ENCODE assay signal across 35 mouse cellular contexts in genomic region chr2:25072398-25072797, GRCm38 (mm10). TPM values are rescaled to one million over a fixed set of nuclear protein-coding genes. Genes with fewer than 3 reads are reported as not detected.
A peak's percentile ranks its signal among the peaks of the same experiment; 100 is the strongest.
DNase-seq lines count a peak whose midpoint lies in the region; ATAC-seq and TF ChIP-seq lines count a peak whose summit lies in the region.
"Had no signal": no experiment of that assay in that cellular context is flagged by ENCODE, and none has a peak within 500 bp of the region (broad histone marks: within the 10 kb centered on the region; RNA-seq: fewer than 3 reads in every experiment).

No protein-coding gene starts in this region.

- no peak overlapping the region for H3K27ac ChIP-seq in layer of hippocampus, adult 2 months
- H3K27ac ChIP-seq: embryonic facial prominence, embryonic 10.5 days; embryonic facial prominence, embryonic 15.5 days; forebrain, embryonic 12.5 days; hindbrain, postnatal 0 days; kidney, embryonic 15.5 days; macrophage; midbrain, embryonic 13.5 days had no signal

- DNase-seq in CD4-positive, CD25-positive, alpha-beta regulatory T cell, adult 2 months (ENCODE audit: low read depth, low spot score), result peak; percentile 31
- no peak for DNase-seq in layer of hippocampus, adult 2 months (ENCODE audit: low spot score in 2 of 2)
- DNase-seq in layer of hippocampus, postnatal 10 days (ENCODE audit: low spot score in 2 of 2), result no peak
- peak; percentile 20 for DNase-seq in lung, postnatal 36 days
- DNase-seq in lung, postnatal 4 days, result no peak
- no peak for DNase-seq in cerebellum, postnatal 36 days
- DNase-seq in cerebellum, adult 9-11 months, result no peak
- DNase-seq: adrenal gland, postnatal 14 days; cerebellum, adult 11-12 months; cerebellum, postnatal 10 days; forebrain, postnatal 0 days; gastrocnemius, postnatal 10 days; kidney, adult 11 months; layer of hippocampus, adult 9-11 months; liver; lung, adult 18-20 months; right cerebral cortex, postnatal 14 days had no signal

- no peak for ATAC-seq in CD4-positive, CD25-positive, alpha-beta regulatory T cell, adult 4 months
- ATAC-seq: forebrain, postnatal 0 days; hindbrain, postnatal 0 days; midbrain, embryonic 13.5 days; Patski had no signal

- no peak overlapping the region for H3K4me3 ChIP-seq in layer of hippocampus, adult 2 months
- H3K4me3 ChIP-seq: embryonic facial prominence, embryonic 10.5 days; embryonic facial prominence, embryonic 15.5 days; forebrain, embryonic 12.5 days; kidney, embryonic 15.5 days; midbrain, embryonic 13.5 days had no signal

- peak; percentile 22 for TF ChIP-seq CTCF in layer of hippocampus, adult 2 months (conservative IDR thresholded peaks at IDR 0.05)

RNA-seq across cellular contexts. Expression of gene Entpd8, which starts 7.7 kb away (rescaled TPM):
- polyA plus RNA-seq in CD4-positive, CD25-positive, alpha-beta regulatory T cell, adult 4 months (2017; shearing (Covaris generic)), result under 1 TPM in 1 of 2 experiments, not detected in 1; 0.52 TPM
- not detected for total RNA-seq in layer of hippocampus, adult 2 months (2021)
- not detected for total RNA-seq in layer of hippocampus, postnatal 10 days (2021)
- total RNA-seq: forebrain, postnatal 0 days; G1E; gastrocnemius, postnatal 10 days; heart, postnatal 25 days; hindbrain, postnatal 0 days; left cerebral cortex, adult 18-20 months; left cerebral cortex, postnatal 14 days; megakaryocyte-erythroid progenitor cell, adult 5-6 weeks had no signal
- polyA plus RNA-seq: embryonic facial prominence, embryonic 10.5 days; embryonic facial prominence, embryonic 15.5 days; forebrain, embryonic 12.5 days; forebrain, postnatal 0 days; G1E; heart, embryonic 14.5 days; hindbrain, embryonic 11.5 days; hindbrain, postnatal 0 days; limb, embryonic 11.5 days; macrophage; midbrain, embryonic 13.5 days; Patski had no signal

RNA-seq across cellular contexts. Expression of gene Nsmf, which starts 18.2 kb away (rescaled TPM):
- polyA plus RNA-seq in CD4-positive, CD25-positive, alpha-beta regulatory T cell, adult 4 months (2017; shearing (Covaris generic)), result 10 to 100 TPM in 1 of 2 experiments, 1 to 10 TPM in 1; 8.6 to 13.7 TPM
- 1,000 to 10,000 TPM in 1 of 2 experiments, 100 to 1,000 TPM in 1; 975 to 1,037 TPM for total RNA-seq in layer of hippocampus, adult 2 months (2021)
- 100 to 1,000 TPM; 793 to 858 TPM for total RNA-seq in layer of hippocampus, postnatal 10 days (2021)

RNA-seq across cellular contexts. Expression of gene Noxa1, which starts 22.6 kb away (rescaled TPM):
- 1 to 10 TPM; 5.5 to 7.0 TPM for polyA plus RNA-seq in CD4-positive, CD25-positive, alpha-beta regulatory T cell, adult 4 months (2017; shearing (Covaris generic))
- total RNA-seq in layer of hippocampus, adult 2 months (2021), result not detected
- total RNA-seq in layer of hippocampus, postnatal 10 days (2021), result not detected
- total RNA-seq: adrenal gland, postnatal 14 days; forebrain, postnatal 0 days; gastrocnemius, postnatal 10 days; heart, postnatal 25 days; hindbrain, postnatal 0 days; left cerebral cortex, adult 18-20 months; left cerebral cortex, postnatal 14 days had no signal
- polyA plus RNA-seq: forebrain, embryonic 12.5 days; forebrain, postnatal 0 days; heart, embryonic 14.5 days; hindbrain, embryonic 11.5 days; hindbrain, postnatal 0 days; macrophage; neural tube, embryonic 14.5 days; Patski had no signal

Comparison
In these comparisons a context has a peak if more than half of its experiments do, and no peak if none do; other contexts are left out.
1. DNase-seq: peak in CD4-positive, CD25-positive, alpha-beta regulatory T cell, adult 2 months (single experiment) and lung, postnatal 36 days (single experiment); none in layer of hippocampus, adult 2 months (0 of 2), layer of hippocampus, postnatal 10 days (0 of 2), lung, postnatal 4 days (0 of 2), cerebellum, postnatal 36 days (0 of 2) and cerebellum, adult 9-11 months (single experiment).